Mouse (Mus musculus): ENCODE results near the gene Vstm4.
A peak's percentile ranks its signal among the peaks of the same experiment; 100 is the strongest.

The Vstm4 gene

GRCm38 (mm10) chr14:32859831-32860569 lies 3.4 kb downstream of the Vstm4 start:
- no peak for DNase-seq (ENCODE audit: low spot score in 2 of 2)

DNA sequence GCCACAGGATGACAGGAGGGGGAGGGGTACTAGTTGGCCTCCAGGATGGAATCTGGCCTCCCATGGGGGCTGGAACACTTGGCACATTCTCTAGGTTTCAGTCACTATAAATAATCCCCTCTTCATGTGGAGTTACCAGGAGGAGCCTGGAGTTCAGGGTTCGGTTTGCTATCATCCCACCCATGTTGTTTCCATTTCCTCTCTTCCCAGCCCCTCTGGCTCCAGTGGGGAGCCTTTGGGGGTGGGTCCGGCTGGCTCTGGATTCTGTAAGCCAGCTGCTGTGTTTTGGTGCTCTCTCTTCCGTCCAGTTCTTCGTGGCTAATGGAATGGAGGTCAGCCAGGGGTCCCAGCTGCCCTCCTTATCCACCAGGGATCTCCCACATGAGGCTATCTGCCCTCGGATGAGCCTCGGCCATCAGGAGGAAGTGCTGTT lies 4.6 kb downstream of the Vstm4 start:
- no peak for DNase-seq (ENCODE audit: low spot score in 2 of 2)

DNA sequence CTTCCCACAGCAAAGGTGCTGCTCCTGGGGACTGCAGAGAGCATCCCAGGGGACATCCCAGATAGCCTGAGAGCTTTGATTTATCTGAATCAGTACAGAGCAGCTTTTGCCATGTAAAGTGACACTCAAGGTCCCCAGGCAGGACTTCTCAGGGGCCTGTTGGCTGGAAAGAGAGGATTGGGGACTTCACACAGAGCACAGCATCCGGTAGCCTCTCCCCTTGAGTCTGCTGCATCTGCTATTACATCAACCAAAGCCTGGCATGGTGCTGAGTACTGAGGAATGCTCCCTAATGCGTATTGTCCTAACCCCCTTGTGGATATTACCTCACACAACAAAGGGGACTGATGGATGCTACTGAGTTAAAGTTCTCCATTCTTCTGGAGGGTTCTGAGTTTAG lies 5.1 kb downstream of the Vstm4 start:
- DNase-seq (ENCODE audit: low spot score in 2 of 2): no peak

DNA sequence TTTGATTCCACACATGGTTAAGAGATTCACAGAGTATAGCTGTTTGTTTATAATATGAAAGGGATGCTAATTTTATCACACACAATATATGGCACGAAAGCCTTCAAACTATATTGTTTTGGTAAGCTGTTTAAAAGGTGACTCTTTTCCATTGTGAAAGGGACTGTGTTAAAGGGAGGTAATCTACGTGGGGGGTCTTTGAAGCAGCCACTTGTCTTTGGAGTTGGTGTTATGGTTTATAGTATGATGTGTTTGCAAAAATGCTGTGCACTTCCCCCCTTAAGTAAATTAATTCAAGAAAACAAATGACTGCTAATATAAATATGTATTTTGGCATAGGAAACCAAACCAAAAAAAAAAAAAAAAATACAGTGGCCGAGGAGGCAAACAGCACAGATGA lies 8.8 kb downstream of the Vstm4 start:
- DNase-seq (ENCODE audit: low spot score in 2 of 2): no peak

DNA sequence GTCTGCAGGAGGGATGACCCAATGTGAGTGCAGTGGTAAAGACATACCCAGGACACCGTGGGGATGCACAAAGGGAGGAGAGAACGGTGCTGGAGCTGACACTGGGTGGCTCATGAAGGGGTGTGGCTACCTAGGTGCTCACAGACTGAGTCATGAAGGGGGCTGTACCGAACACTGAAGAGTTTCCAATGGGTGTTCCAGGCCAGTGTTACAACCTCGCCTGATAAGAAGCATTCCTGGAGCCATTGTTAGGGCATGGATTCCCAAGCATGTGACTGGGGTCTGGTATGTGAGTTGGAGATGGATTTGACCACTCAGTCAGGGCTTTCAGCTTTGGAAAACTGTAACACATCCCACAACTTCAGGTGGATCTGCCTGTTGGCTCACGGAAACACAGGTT lies 15.4 kb downstream of the Vstm4 start:
- DNase-seq (ENCODE audit: low spot score in 2 of 2): no peak

- no peak for DNase-seq (ENCODE audit: low spot score in 2 of 2)
These were observed 21.0 kb downstream of the Vstm4 start for GRCm38 (mm10) chr14:32877549-32877948.

DNA sequence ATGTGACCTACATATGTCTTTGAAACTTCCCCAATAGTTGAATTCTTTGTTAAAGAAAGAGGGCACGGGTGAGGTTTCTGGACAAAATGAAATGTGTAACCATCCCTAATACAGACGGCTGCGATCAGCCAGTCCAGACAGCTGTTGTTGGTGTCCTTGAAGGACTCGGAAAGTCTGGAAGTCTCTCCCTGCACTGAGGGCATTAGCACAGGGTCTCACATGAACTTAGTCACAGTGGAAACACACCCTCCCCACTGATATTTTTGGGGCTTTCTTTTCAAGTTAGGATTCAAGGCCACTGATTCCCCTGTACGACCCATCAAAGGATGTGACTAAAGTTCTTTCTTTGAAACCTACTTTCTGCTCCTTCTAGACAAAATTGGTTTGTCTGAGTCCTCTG lies 23.8 kb downstream of the Vstm4 start:
- no peak for DNase-seq (ENCODE audit: low spot score in 2 of 2)

GRCm38 (mm10) chr14:32881693-32882092 lies 25.1 kb downstream of the Vstm4 start:
- DNase-seq (ENCODE audit: low spot score in 2 of 2): no peak

DNA sequence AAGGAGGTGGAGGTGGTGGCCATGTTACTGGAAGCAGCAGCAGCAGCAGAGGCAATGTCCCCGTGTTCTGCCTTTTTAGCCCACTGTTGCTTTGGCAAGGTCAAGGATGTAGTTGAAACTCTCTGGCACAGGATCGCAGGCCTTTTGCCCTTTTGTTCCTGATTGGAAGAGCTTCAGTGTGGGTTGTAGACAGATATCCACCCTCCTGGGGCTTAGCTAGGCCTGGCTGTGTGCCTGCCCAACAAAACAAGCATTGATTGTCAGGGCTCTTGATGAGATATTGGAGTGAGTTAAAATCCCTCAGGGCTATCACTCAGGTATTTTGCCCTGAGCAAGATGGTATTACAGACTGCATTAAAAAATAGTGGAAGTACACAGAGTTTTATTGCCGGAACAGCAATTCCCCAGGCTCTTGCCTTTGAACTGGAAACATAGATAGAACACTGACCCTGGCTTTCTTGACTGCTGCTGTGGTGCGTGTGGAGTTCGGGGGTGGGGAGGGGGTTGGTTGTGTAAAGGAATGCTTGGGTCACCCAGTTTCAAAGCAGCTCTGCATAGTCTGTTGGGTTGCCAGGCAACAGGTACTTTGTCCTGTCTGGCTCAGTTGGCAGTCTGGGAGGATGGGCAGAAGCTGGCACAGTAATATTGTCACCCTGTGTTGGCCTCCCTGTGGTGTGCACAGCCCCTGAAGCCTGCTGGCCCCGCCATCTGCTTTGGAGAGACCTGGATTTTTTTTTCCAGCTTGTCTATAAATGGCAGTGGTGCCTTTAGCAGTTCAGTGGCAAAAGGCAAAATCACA lies 32.5 kb downstream of the Vstm4 start:
- DNase-seq (ENCODE audit: low spot score in 2 of 2): peak in 1 of 2 experiments; percentile 10

- no peak for DNase-seq (ENCODE audit: low spot score in 2 of 2)
These were observed 37.8 kb downstream of the Vstm4 start for GRCm38 (mm10) chr14:32894341-32894853.

GRCm38 (mm10) chr14:32894878-32895277 lies 38.3 kb downstream of the Vstm4 start:
- DNase-seq (ENCODE audit: low spot score in 2 of 2): no peak

DNA sequence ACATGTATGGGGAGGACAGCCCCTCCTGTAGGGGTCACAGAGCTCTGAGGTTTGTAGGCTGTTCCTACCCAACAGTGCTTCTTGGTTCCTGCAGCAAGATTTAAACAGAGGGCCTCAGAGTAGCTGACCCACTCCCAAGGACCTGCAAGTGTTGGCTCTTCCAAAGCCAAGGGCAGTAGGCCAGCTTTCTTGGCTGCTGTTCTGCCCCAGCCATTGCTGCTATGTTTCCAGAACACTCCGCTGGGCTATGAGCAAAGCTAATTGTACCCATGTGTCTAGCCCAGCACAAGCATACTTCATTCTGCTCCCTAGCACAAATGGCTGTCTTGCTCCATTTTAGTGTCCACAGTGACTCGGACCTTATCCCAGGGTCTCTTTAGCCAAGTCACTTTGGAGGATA lies 40.3 kb downstream of the Vstm4 start:
- DNase-seq (ENCODE audit: low spot score in 2 of 2): peak; percentile 28 to 46

DNA sequence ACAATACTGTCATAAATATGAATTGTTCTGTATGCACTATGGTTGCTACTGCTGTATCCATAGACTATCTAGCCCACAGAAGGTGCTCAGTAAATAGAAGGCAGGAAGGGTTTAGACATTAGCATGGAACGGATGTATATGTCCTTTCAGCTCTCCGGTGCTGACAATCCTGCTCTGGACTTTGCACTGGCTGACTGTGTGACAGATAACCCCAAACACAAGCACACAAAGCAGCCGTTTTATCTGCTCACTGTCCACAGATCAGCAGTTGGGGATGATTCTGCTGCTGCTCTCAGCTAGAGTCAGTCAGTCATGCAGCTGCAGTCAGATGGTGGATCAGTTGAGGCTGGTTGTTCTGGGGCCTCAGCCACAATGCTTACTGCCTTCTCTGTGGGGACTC lies 46.6 kb downstream of the Vstm4 start:
- DNase-seq (ENCODE audit: low spot score in 2 of 2): no peak

DNA sequence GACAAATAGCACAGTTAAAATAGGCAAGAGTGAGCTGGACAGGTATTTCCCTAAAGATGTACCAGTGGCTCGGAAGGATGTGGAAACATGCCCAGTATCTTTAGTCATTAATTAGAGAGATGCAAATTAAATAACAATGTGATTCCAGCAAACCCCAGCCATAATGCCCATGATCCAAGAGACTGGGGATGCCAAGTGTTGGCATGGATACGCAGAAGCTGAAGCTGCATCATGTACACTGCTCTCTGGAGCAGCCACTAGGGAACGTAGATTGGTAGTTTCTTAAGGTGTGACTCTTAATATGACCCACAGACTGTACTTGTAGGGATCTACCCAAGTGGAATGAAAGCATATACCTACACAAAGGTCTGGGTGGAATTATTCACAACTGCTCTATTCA lies 50.0 kb downstream of the Vstm4 start:
- DNase-seq (ENCODE audit: low spot score in 2 of 2): no peak

GRCm38 (mm10) chr14:32909112-32909511 lies 52.6 kb downstream of the Vstm4 start:
- DNase-seq (ENCODE audit: low spot score in 2 of 2): no peak

GRCm38 (mm10) chr14:32911187-32911586 lies 54.6 kb downstream of the Vstm4 start:
- DNase-seq (ENCODE audit: low spot score in 2 of 2): no peak

DNA sequence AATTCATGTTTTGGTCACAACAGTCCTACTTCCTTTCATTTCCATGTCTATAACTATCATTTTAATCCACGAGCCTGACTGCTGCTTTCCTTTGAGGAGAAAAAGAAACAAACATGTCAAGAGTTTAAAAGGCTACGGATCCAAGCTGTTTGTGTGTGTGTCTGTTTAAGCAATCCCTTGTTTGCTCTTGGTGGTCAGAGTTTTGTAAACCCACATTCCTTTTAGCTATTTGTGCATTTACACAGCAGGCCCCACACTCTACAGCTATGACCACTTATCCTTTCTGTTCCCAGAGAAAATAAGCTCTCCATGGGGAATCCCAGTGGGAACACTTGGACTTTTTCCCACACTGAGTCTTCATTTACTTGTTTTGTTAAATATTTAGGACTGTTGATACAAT lies 58.8 kb downstream of the Vstm4 start:
- DNase-seq (ENCODE audit: low spot score in 2 of 2): no peak

GRCm38 (mm10) chr14:32917919-32918318 lies 61.4 kb downstream of the Vstm4 start:
- DNase-seq (ENCODE audit: low spot score in 2 of 2): no peak

DNA sequence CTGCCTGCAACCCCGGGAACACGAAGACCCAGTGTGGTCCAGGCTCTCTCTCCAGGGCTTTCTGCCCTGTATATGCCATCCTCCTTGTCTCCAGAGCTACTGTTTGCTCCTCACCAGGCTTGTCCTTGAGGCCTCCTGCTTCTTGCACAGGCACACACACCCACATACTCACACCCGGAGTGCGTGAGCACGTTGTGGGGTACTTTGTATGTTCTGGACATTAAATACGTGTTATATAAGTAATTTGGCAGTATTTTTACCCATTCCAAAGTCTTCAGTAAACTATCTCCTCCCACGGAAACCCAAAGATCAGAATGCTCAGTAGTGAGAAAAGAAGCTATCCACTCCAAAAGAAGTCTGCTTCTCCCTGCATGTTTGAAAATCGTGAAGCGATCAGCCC lies 67.3 kb downstream of the Vstm4 start:
- DNase-seq (ENCODE audit: low spot score in 2 of 2): peak; percentile 24 to 56

GRCm38 (mm10) chr14:32931709-32932108 lies 75.2 kb downstream of the Vstm4 start:
- no peak for DNase-seq (ENCODE audit: low spot score in 2 of 2)

DNA sequence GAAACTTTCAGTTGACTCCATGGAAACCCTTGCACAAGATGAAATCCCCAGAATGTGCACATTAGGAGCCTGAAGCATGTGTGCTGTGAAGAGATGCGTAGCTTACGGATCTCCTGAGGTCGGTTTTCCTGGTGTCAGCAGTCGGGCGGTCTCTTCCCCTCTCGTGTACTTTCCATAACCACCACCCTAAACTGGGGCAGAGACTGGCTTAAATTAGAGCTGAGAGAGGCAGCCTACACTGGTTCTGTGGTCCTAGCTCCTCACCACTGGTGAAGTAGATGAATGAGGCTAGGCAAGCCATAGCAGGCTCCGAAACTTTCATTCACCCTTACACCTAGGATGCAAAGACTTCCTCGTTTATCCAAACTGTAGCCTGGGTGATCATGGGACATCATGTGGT lies 75.7 kb downstream of the Vstm4 start:
- no peak for DNase-seq (ENCODE audit: low spot score in 2 of 2)

DNA sequence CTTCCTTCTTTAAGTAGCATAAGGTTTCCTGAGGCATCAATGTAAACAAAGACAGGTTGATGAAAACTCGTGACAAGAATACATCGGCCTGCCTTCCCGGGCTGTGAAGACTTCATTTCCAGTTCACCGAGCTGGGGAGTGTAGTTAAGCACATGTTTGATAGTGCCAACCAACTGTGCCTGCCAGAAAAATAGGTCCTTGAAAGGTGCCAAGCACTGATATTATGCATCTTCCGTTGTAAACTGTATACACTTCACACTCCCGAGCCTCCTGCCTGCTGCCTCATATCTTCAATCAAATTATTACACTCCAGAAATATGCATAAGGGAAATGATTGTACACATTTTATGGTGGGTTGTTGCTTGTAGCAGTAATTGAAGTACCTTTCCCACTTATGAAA lies 77.5 kb downstream of the Vstm4 start:
- no peak for DNase-seq (ENCODE audit: low spot score in 2 of 2)

DNA sequence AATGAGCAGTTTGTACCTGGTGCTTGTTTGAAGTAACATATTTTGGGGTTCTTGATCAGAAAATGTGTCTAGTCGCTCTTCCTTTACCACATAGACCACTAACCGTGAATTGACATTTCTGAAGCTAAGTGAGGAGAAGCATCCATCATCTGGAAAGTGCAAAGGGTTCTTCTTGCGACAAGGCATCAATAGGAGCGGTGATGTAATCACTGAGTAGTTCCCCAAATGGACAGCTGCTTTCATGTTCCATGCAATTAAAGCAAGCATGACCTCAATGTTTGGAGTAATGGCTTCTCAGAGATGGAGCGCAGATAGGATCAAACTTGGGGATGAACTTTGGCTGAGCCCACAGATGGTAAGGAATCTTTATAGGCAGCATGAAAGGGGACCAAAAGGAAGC lies 82.7 kb downstream of the Vstm4 start:
- no peak for DNase-seq (ENCODE audit: low spot score in 2 of 2)

All from right cerebral cortex, postnatal 36 days (tissue).